Mouse (Mus musculus): ENCODE data around the gene Mon1b. TPM values are rescaled to one million over a fixed set of nuclear protein-coding genes. Genes with fewer than 3 reads are reported as not detected.
A peak's percentile ranks its signal among the peaks of the same experiment; 100 is the strongest.

Mon1b gene
- polyA plus RNA-seq, 1 experiment from 2014 or later: 6.3 TPM

GRCm38 (mm10) chr8:113656681-113657298, 21.4 kb downstream of the Mon1b start:
- ATAC-seq (replicated peaks; ENCODE audit: low FRiP score, low read depth) (no peak), DNase-seq (ENCODE audit: low spot score) (no peak)
- Histone ChIP-seq H3K36me3 (ENCODE audit: insufficient read depth, low read length) (no peaks in the 10 kb centered on the region), H3K4me3 (replicated peaks; ENCODE audit: low read depth, low read length) (no peak overlapping the region), H3K27me3 (ENCODE audit: insufficient read depth, low read length) (no peaks in the 10 kb centered on the region), H3K4me1 (replicated peaks; ENCODE audit: insufficient read depth, low read length) (no peaks in the 10 kb centered on the region), H3K9me3 (replicated peaks; ENCODE audit: low read length) (no peaks in the 10 kb centered on the region), H3K9ac (ENCODE audit: low read depth, low read length) (no peak overlapping the region), H3K27ac (no peak overlapping the region), H3K4me2 (ENCODE audit: low read length) (no peak overlapping the region)
- WGBS: 86% methylated on average over 11 of the region's 11 CpGs
- no peak for TF ChIP-seq CTCF (IDR thresholded peaks at IDR 0.05; ENCODE audit: low read depth)

GRCm38 (mm10) chr8:113660128-113660527, 24.7 kb downstream of the Mon1b start:
- Histone ChIP-seq H3K9ac (ENCODE audit: low read depth, low read length) (no peak overlapping the region), H3K4me2 (ENCODE audit: low read length) (no peak overlapping the region), H3K4me3 (replicated peaks; ENCODE audit: low read depth, low read length) (no peak overlapping the region), H3K36me3 (ENCODE audit: insufficient read depth, low read length) (no peaks in the 10 kb centered on the region), H3K4me1 (replicated peaks; ENCODE audit: insufficient read depth, low read length) (no peaks in the 10 kb centered on the region), H3K27me3 (ENCODE audit: insufficient read depth, low read length) (no peaks in the 10 kb centered on the region), H3K27ac (no peak overlapping the region), H3K9me3 (replicated peaks; ENCODE audit: low read length) (no peaks in the 10 kb centered on the region)
- no peak for TF ChIP-seq CTCF (IDR thresholded peaks at IDR 0.05; ENCODE audit: low read depth)
- WGBS: 100% methylated on average over 1 of the region's 1 CpGs
- ATAC-seq (replicated peaks; ENCODE audit: low FRiP score, low read depth) (no peak), DNase-seq (ENCODE audit: low spot score) (no peak)

GRCm38 (mm10) chr8:113664544-113664943, 29.2 kb downstream of the Mon1b start:
- no peaks in the 10 kb centered on the region for H3K4me1 ChIP-seq (replicated peaks; ENCODE audit: insufficient read depth, low read length)
- no peaks in the 10 kb centered on the region for H3K27me3 ChIP-seq (ENCODE audit: insufficient read depth, low read length)
- 4% methylated on average over 2 of the region's 2 CpGs for WGBS
- ATAC-seq (replicated peaks; ENCODE audit: low FRiP score, low read depth): peak; percentile 70
- no peaks in the 10 kb centered on the region for H3K36me3 ChIP-seq (ENCODE audit: insufficient read depth, low read length)
- no peak overlapping the region for H3K27ac ChIP-seq
- no peak overlapping the region for H3K9ac ChIP-seq (ENCODE audit: low read depth, low read length)
- DNase-seq (ENCODE audit: low spot score): peak; percentile 94
- no peak overlapping the region for H3K4me3 ChIP-seq (replicated peaks; ENCODE audit: low read depth, low read length)
- H3K4me2 ChIP-seq (ENCODE audit: low read length): no peak overlapping the region
- peak; percentile 99 for TF ChIP-seq CTCF (IDR thresholded peaks at IDR 0.05; ENCODE audit: low read depth)
- no peaks in the 10 kb centered on the region for H3K9me3 ChIP-seq (replicated peaks; ENCODE audit: low read length)

- TF ChIP-seq CTCF (IDR thresholded peaks at IDR 0.05; ENCODE audit: low read depth): no peak
- H3K9ac ChIP-seq (ENCODE audit: low read depth, low read length): no peak overlapping the region
- 71% methylated on average over 4 of the region's 4 CpGs for WGBS
- H3K4me3 ChIP-seq (replicated peaks; ENCODE audit: low read depth, low read length): no peak overlapping the region
- no peaks in the 10 kb centered on the region for H3K27me3 ChIP-seq (ENCODE audit: insufficient read depth, low read length)
- DNase-seq (ENCODE audit: low spot score): no peak
- H3K36me3 ChIP-seq (ENCODE audit: insufficient read depth, low read length): no peaks in the 10 kb centered on the region
- H3K4me1 ChIP-seq (replicated peaks; ENCODE audit: insufficient read depth, low read length): no peaks in the 10 kb centered on the region
- H3K27ac ChIP-seq: no peak overlapping the region
- no peak overlapping the region for H3K4me2 ChIP-seq (ENCODE audit: low read length)
- no peaks in the 10 kb centered on the region for H3K9me3 ChIP-seq (replicated peaks; ENCODE audit: low read length)
- ATAC-seq (replicated peaks; ENCODE audit: low FRiP score, low read depth): no peak
Observed at GRCm38 (mm10) chr8:113665036-113665435, 29.6 kb downstream of the Mon1b start.

- Histone ChIP-seq H3K9me3 (replicated peaks; ENCODE audit: low read length) (no peaks in the 10 kb centered on the region), H3K36me3 (ENCODE audit: insufficient read depth, low read length) (no peaks in the 10 kb centered on the region), H3K4me2 (ENCODE audit: low read length) (no peak overlapping the region), H3K27me3 (ENCODE audit: insufficient read depth, low read length) (no peaks in the 10 kb centered on the region), H3K4me3 (replicated peaks; ENCODE audit: low read depth, low read length) (no peak overlapping the region), H3K27ac (no peak overlapping the region), H3K9ac (ENCODE audit: low read depth, low read length) (no peak overlapping the region), H3K4me1 (replicated peaks; ENCODE audit: insufficient read depth, low read length) (no peaks in the 10 kb centered on the region)
- TF ChIP-seq CTCF (IDR thresholded peaks at IDR 0.05; ENCODE audit: low read depth): no peak
- DNase-seq (ENCODE audit: low spot score) (no peak), ATAC-seq (replicated peaks; ENCODE audit: low FRiP score, low read depth) (no peak)
- WGBS: 58% methylated on average over 8 of the region's 8 CpGs
Observed at GRCm38 (mm10) chr8:113665951-113666350, 30.6 kb downstream of the Mon1b start.

GRCm38 (mm10) chr8:113666714-113667432, 31.5 kb downstream of the Mon1b start:
- no peaks in the 10 kb centered on the region for H3K4me1 ChIP-seq (replicated peaks; ENCODE audit: insufficient read depth, low read length)
- ATAC-seq (replicated peaks; ENCODE audit: low FRiP score, low read depth): 0 out of 2 replicates have a peak, but pooled peaks have one; percentile 18
- H3K9ac ChIP-seq (ENCODE audit: low read depth, low read length): no peak overlapping the region
- H3K4me3 ChIP-seq (replicated peaks; ENCODE audit: low read depth, low read length): no peak overlapping the region
- H3K36me3 ChIP-seq (ENCODE audit: insufficient read depth, low read length): no peaks in the 10 kb centered on the region
- no peaks in the 10 kb centered on the region for H3K9me3 ChIP-seq (replicated peaks; ENCODE audit: low read length)
- no peak overlapping the region for H3K4me2 ChIP-seq (ENCODE audit: low read length)
- 41% methylated on average over 16 of the region's 16 CpGs for WGBS
- no peak for TF ChIP-seq CTCF (IDR thresholded peaks at IDR 0.05; ENCODE audit: low read depth)
- no peaks in the 10 kb centered on the region for H3K27me3 ChIP-seq (ENCODE audit: insufficient read depth, low read length)
- H3K27ac ChIP-seq: no peak overlapping the region
- no peak for DNase-seq (ENCODE audit: low spot score)
